Mouse (Mus musculus) MEL (cell line): ENCODE measurements around the gene Thbs2.

Experiments used
- CTCF ChIP-seq, 3 experiments: IDR thresholded peaks in 2 of 3; conservative IDR thresholded peaks in 1 of 3; 2 replicates each; pipeline ENCODE4 v1.5.1; 2011 to 2012; ENCODE audit warnings: low read length in 3 of 3, low read depth in 2 of 3, mild to moderate bottlenecking in 2 of 3, improper control_type of control experiment in 1 of 3, inconsistent platforms in 1 of 3, mixed read lengths in 1 of 3, moderate library complexity in 1 of 3; ENCODE audit not compliant: control insufficient read depth in 1 of 3, insufficient read depth in 1 of 3, poor library complexity in 1 of 3, severe bottlenecking in 1 of 3
- E2F4 ChIP-seq: IDR thresholded peaks from 2 replicates; pipeline ENCODE4 v1.6.1; 2011; ENCODE audit warnings: low read depth, low read length, improper control_type of control experiment, borderline replicate concordance
- EP300 ChIP-seq, 2 experiments: IDR thresholded peaks; 2 replicates each; pipeline ENCODE4 v1.6.1; 2011; ENCODE audit warnings: improper control_type of control experiment in 2 of 2, low read length in 2 of 2, low read depth in 1 of 2, mild to moderate bottlenecking in 1 of 2
- GABPA ChIP-seq: IDR thresholded peaks from 2 replicates; pipeline ENCODE4 v1.6.1; 2012; ENCODE audit warnings: low read depth, mild to moderate bottlenecking, inconsistent platforms, low read length, improper control_type of control experiment, moderate library complexity
- GATA1 ChIP-seq: IDR thresholded peaks from 2 replicates; pipeline ENCODE4 v1.6.1; 2011; ENCODE audit warnings: low read depth, low read length, improper control_type of control experiment
- HCFC1 ChIP-seq: IDR thresholded peaks from 2 replicates; pipeline ENCODE4 v1.6.1; 2012; ENCODE audit warnings: low read depth, mild to moderate bottlenecking, inconsistent platforms, low read length, improper control_type of control experiment, moderate library complexity
- JUND ChIP-seq: IDR thresholded peaks from 2 replicates; pipeline ENCODE4 v1.6.1; 2011; ENCODE audit warnings: low read depth, mild to moderate bottlenecking, improper control_type of control experiment, low read length
- MAX ChIP-seq: IDR thresholded peaks from 2 replicates; pipeline ENCODE4 v1.6.1; 2011; ENCODE audit warnings: low read length, improper control_type of control experiment
- MAZ ChIP-seq: IDR thresholded peaks from 2 replicates; pipeline ENCODE4 v1.6.1; 2012; ENCODE audit warnings: low read depth, mild to moderate bottlenecking, inconsistent platforms, low read length, improper control_type of control experiment
- MYC ChIP-seq: IDR thresholded peaks from 2 replicates; pipeline ENCODE4 v1.6.1; 2011; ENCODE audit warnings: low read depth, mild to moderate bottlenecking, low read length, improper control_type of control experiment, moderate library complexity
- NELFE ChIP-seq: IDR thresholded peaks from 2 replicates; pipeline ENCODE4 v1.6.1; 2011; ENCODE audit warnings: low read depth, low read length, improper control_type of control experiment
- POLR2A ChIP-seq, 2 experiments: IDR thresholded peaks; 2 replicates each; pipeline ENCODE4 v1.6.1; 2011 to 2012; ENCODE audit warnings: low read length in 2 of 2, mild to moderate bottlenecking in 2 of 2, control low read depth in 1 of 2, improper control_type of control experiment in 1 of 2, low read depth in 1 of 2, moderate library complexity in 1 of 2; ENCODE audit not compliant: control insufficient read depth in 1 of 2, insufficient read depth in 1 of 2, poor library complexity in 1 of 2
- USF1 ChIP-seq: IDR thresholded peaks from 2 replicates; pipeline ENCODE4 v1.6.1; 2014; ENCODE audit warnings: low read depth, mild to moderate bottlenecking, inconsistent platforms, low read length, improper control_type of control experiment, moderate library complexity
- ZC3H11A ChIP-seq: IDR thresholded peaks from 2 replicates; pipeline ENCODE4 v1.6.1; 2012; ENCODE audit warnings: low read depth, mild to moderate bottlenecking, inconsistent platforms, low read length, improper control_type of control experiment

DNA sequence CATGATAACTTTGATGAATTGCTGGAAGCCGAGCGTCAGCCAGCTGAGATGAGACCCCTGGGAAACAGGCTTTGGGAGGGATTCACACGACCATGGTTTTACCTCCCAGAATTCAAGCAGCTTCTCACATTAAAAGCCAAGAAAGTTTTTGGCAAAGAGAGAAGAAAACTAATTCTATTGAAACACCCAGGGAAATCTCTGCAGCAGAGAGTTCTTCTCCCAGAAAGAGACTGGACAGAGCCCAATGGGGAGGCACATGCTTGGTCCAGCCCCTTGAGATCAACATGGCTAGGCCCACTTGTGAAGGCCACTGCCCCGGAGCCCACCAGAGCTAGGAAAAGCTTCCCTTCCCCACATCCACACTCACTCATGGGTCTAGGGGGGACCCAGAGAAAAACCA lies 26.9 kb upstream of the Thbs2 start:
- TF ChIP-seq CTCF (IDR thresholded peaks at IDR 0.05 in 2 of 3, conservative IDR thresholded peaks at IDR 0.05 in 1 of 3; ENCODE audit: control insufficient read depth in 1 of 3, insufficient read depth in 1 of 3, low read depth in 2 of 3, low read length in 3 of 3, poor library complexity in 1 of 3, severe bottlenecking in 1 of 3) (no peak), GATA1 (no peak), EP300 (IDR thresholded peaks at IDR 0.05; ENCODE audit: low read depth in 1 of 2, low read length in 2 of 2) (no peak), JUND (no peak), POLR2A (IDR thresholded peaks at IDR 0.05; ENCODE audit: control insufficient read depth in 1 of 2, insufficient read depth in 1 of 2, low read depth in 1 of 2, low read length in 2 of 2, poor library complexity in 1 of 2) (no peak), MAZ (no peak), MYC (no peak), HCFC1 (no peak), E2F4 (no peak), ZC3H11A (no peak), MAX (no peak), USF1 (no peak), NELFE (no peak), GABPA (no peak)
